Mouse (Mus musculus): ENCODE data around the gene Supt7l. TPM values are rescaled to one million over a fixed set of nuclear protein-coding genes. Genes with fewer than 3 reads are reported as not detected.

Gene Supt7l
- polyA plus RNA-seq, 1 experiment from 2014 or later, result 16.7 TPM

Other genes starting within 250 kb of the Supt7l start
- gene Ift172, start 236.7 kb downstream of the Supt7l start, polyA plus RNA-seq (2014; fragmentation: Nextera tagmentation; extraction: Ambion mirVana), result 22.3 and 28.5 TPM in 2 replicates
- 21.7 and 22.8 TPM in 2 replicates for gene Fndc4, start 231.7 kb downstream of the Supt7l start, polyA plus RNA-seq (2014; fragmentation: Nextera tagmentation; extraction: Ambion mirVana)
- not detected in 2 replicates for gene Gckr, start 230.4 kb downstream of the Supt7l start, polyA plus RNA-seq (2014; fragmentation: Nextera tagmentation; extraction: Ambion mirVana)
- 32.7 and 34.4 TPM in 2 replicates for gene Zfp512, start 75.4 kb downstream of the Supt7l start, polyA plus RNA-seq (2014; fragmentation: Nextera tagmentation; extraction: Ambion mirVana)
- not detected in 2 replicates for gene 4930548H24Rik, start 42.1 kb downstream of the Supt7l start, polyA plus RNA-seq (2014; fragmentation: Nextera tagmentation; extraction: Ambion mirVana)
- 37.9 and 38.8 TPM in 2 replicates for gene Gpn1, start 33.1 kb downstream of the Supt7l start, polyA plus RNA-seq (2014; fragmentation: Nextera tagmentation; extraction: Ambion mirVana)
- 17.6 and 19.5 TPM in 2 replicates for gene Slc4a1ap, start 812 bp downstream of the Supt7l start, polyA plus RNA-seq (2014; fragmentation: Nextera tagmentation; extraction: Ambion mirVana)
- 435 and 456 TPM in 2 replicates for gene Mrpl33, start 69.1 kb upstream of the Supt7l start, polyA plus RNA-seq (2014; fragmentation: Nextera tagmentation; extraction: Ambion mirVana)
- 3.6 and 4.5 TPM in 2 replicates for gene Rbks, start 169.8 kb upstream of the Supt7l start, polyA plus RNA-seq (2014; fragmentation: Nextera tagmentation; extraction: Ambion mirVana)
- 37.3 and 47.8 TPM in 2 replicates for gene Babam2, start 169.9 kb upstream of the Supt7l start, polyA plus RNA-seq (2014; fragmentation: Nextera tagmentation; extraction: Ambion mirVana)

Data from heart, embryonic 14.5 days (tissue).